Mouse (Mus musculus): ENCODE results near the gene Yaf2. TPM values are rescaled to one million over a fixed set of nuclear protein-coding genes. Genes with fewer than 3 reads are reported as not detected.

Gene Yaf2
- polyA plus RNA-seq (2015; fragmentation: Illumina TruSeq; extraction: RNeasy Lipid Tissue Mini Kit (QIAGEN cat#74804); ENCODE audit: insufficient read depth, low read depth, low replicate concordance) = 4.3 TPM

GRCm38 (mm10) chr15:93336925-93337761 is at the start of gene Yaf2:
Gene Yaf2 (minus strand): TSS chr15:93336935.

DNA sequence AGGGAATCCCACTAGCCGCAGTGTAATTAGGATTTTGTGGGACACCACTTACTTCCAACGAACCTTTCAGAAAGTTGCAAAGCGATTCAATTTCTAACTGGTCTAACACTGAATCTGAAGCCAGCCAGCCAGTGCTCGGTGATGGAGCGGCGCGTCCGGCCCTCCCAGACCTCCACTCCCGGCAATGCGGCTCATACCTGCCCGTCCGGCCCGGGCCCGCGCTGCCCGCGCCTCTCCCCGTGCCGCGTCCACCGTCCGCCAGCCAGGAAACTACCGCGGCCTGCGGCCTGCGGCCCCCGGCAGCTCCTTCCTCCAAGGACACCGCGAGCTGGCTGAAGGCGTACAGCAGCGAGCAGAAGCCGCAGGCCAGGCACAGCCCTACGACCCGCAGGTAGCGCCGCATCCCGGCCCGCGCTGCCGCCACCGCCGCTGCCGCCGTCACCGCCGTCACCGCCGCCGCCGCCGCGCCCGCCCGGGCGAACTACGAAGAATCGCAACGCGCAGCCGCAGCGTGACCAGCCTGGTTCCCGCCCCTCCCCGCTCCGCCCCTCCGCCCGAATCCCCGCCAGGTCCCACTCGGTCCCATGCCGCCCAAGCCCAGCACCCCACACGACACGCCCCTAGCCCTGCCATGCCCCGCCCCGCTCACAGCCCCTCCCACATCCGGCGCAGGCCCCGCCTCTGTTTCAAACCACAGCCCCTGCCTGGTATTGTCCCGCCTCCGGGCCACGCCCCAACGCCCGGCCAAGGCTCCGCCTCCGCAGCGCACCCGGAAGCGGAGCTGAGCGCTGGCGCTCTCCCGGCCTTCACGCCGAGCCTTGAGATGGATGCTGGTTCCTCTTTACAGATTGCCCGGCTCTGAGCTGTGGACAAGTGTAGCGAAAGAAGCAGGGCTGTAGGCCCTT is 61.8 kb downstream of the Yaf2 start, which contains the start of gene Gxylt1:
Gene Gxylt1, minus strand, starts transcription at position 501 of the 905 bp plus-strand sequence.

Other genes with a start within 250 kb of the Yaf2 start
- gene Gxylt1, start 61.8 kb downstream of the Yaf2 start, polyA plus RNA-seq (2015; fragmentation: Illumina TruSeq; extraction: RNeasy Lipid Tissue Mini Kit (QIAGEN cat#74804); ENCODE audit: insufficient read depth, low read depth, low replicate concordance) = 3.1 TPM
- 28.0 TPM for gene Zcrb1, start 61.4 kb upstream of the Yaf2 start, polyA plus RNA-seq (2015; fragmentation: Illumina TruSeq; extraction: RNeasy Lipid Tissue Mini Kit (QIAGEN cat#74804); ENCODE audit: insufficient read depth, low read depth, low replicate concordance)
- 3.3 TPM for gene Pphln1, start 61.4 kb upstream of the Yaf2 start, polyA plus RNA-seq (2015; fragmentation: Illumina TruSeq; extraction: RNeasy Lipid Tissue Mini Kit (QIAGEN cat#74804); ENCODE audit: insufficient read depth, low read depth, low replicate concordance)

All from pancreas, adult 10 weeks (tissue).